Mouse (Mus musculus) midbrain, embryonic 16.5 days (tissue): Measurements from ENCODE around the gene Gm7694. TPM values are rescaled to one million over a fixed set of nuclear protein-coding genes. Genes with fewer than 3 reads are reported as not detected.

ENCODE experiments used
- ATAC-seq: fragments of 200-750 bp; cut with Nextera tagmentation; 2 replicates; pipeline ENCODE4 v1.8.0; 2017; ENCODE audit warnings: moderate TSS enrichment
- H3K27ac ChIP-seq: fragments of 300-500 bp; sonication (generic); 2 replicates; pipeline ENCODE4 v1.5.1; 2014; ENCODE audit warnings: mild to moderate bottlenecking, low read length, mixed read lengths
- H3K27me3 ChIP-seq: fragments of 300-500 bp; sonication (generic); 2 replicates; pipeline ENCODE4 v1.6.1; 2014; ENCODE audit warnings: low read depth, low read length, mixed read lengths; ENCODE audit not compliant: control insufficient read depth, insufficient read depth
- H3K36me3 ChIP-seq: fragments of 300-500 bp; sonication (generic); 2 replicates; pipeline ENCODE4 v1.6.1; 2014; ENCODE audit warnings: mild to moderate bottlenecking, low read length, moderate library complexity, mixed read lengths; ENCODE audit not compliant: control insufficient read depth, insufficient read depth
- H3K4me1 ChIP-seq: fragments of 300-500 bp; sonication (generic); 2 replicates; pipeline ENCODE4 v1.6.1; 2014; ENCODE audit warnings: mild to moderate bottlenecking, low read length, mixed read lengths; ENCODE audit not compliant: control insufficient read depth, insufficient read depth
- H3K4me2 ChIP-seq: fragments of 300-500 bp; sonication (generic); 2 replicates; pipeline ENCODE4 v1.6.1; 2014; ENCODE audit warnings: mild to moderate bottlenecking, low read length, mixed read lengths
- H3K4me3 ChIP-seq: fragments of 300-500 bp; sonication (generic); 2 replicates; pipeline ENCODE4 v1.5.1; 2014; ENCODE audit warnings: low read depth, mild to moderate bottlenecking, low read length, moderate library complexity, mixed read lengths
- H3K9ac ChIP-seq: fragments of 300-500 bp; sonication (generic); 2 replicates; pipeline ENCODE4 v1.6.1; 2014; ENCODE audit warnings: low read depth, low read length, mixed read lengths
- H3K9me3 ChIP-seq: fragments of 300-500 bp; sonication (generic); replicated peaks from 2 replicates; pipeline ENCODE4 v1.6.1; 2014; ENCODE audit warnings: mild to moderate bottlenecking, low read length, mixed read lengths; ENCODE audit not compliant: control insufficient read depth, poor library complexity, severe bottlenecking
- WGBS: fragments of 180-500 bp; shearing (Covaris S2); extraction: QIAGEN DNeasy Blood & Tissue Kit; methylation state at CpG from one replicate; pipeline ENCODE4 v1.1.7; 2014; 5-methylcytosine and 5-hydroxymethylcytosine counted together
- polyA plus RNA-seq: library from polyadenylated mRNA; unstranded; fragments of >200 nt; fragmentation: Nextera tagmentation; extraction: Ambion mirVana; gene quantifications from 2 replicates; pipeline ENCODE4 v1.2.1, GENCODE M21; 2015

The Gm7694 gene
- polyA plus RNA-seq, 1 experiment from 2014 or later: 1.5 TPM

GRCm38 (mm10) chr1:170301686-170302085 is 4.4 kb downstream of the Gm7694 start:
- Histone ChIP-seq H3K27ac (no peak overlapping the region), H3K36me3 (no peaks in the 10 kb centered on the region), H3K9ac (no peak overlapping the region), H3K27me3 (no peaks in the 10 kb centered on the region), H3K9me3 (no peaks in the 10 kb centered on the region), H3K4me3 (no peak overlapping the region), H3K4me1 (no peaks in the 10 kb centered on the region), H3K4me2 (no peak overlapping the region)
- WGBS: 94% methylated on average over 9 of the region's 9 CpGs
- no peak for ATAC-seq

- no peak overlapping the region for H3K27ac ChIP-seq
- H3K4me3 ChIP-seq: no peak overlapping the region
- H3K27me3 ChIP-seq: no peaks in the 10 kb centered on the region
- no peak overlapping the region for H3K9ac ChIP-seq
- H3K4me2 ChIP-seq: no peak overlapping the region
- no peak for ATAC-seq
- no peaks in the 10 kb centered on the region for H3K4me1 ChIP-seq
- H3K36me3 ChIP-seq: no peaks in the 10 kb centered on the region
- H3K9me3 ChIP-seq: no peaks in the 10 kb centered on the region
- 78% methylated on average over 4 of the region's 4 CpGs for WGBS
Observed at GRCm38 (mm10) chr1:170299496-170299895, 6.6 kb downstream of the Gm7694 start.

- Histone ChIP-seq H3K36me3 (no peaks in the 10 kb centered on the region), H3K27ac (no peak overlapping the region), H3K27me3 (no peaks in the 10 kb centered on the region)
Observed at GRCm38 (mm10) chr1:170294786-170295570, 11.2 kb downstream of the Gm7694 start.

GRCm38 (mm10) chr1:170293257-170293656 is 12.9 kb downstream of the Gm7694 start:
- peak; percentile 78 for ATAC-seq

More at GRCm38 (mm10) chr1:170294786-170295570, 11.2 kb downstream of the Gm7694 start:
- H3K4me3 ChIP-seq: no peak overlapping the region
- no peak for ATAC-seq
- H3K4me2 ChIP-seq: no peak overlapping the region
- 58% methylated on average over 15 of the region's 15 CpGs for WGBS
- no peaks in the 10 kb centered on the region for H3K4me1 ChIP-seq
- H3K9me3 ChIP-seq: no peaks in the 10 kb centered on the region; the same call in 1 of the 2 replicates
- H3K9ac ChIP-seq: no peak overlapping the region

GRCm38 (mm10) chr1:170292239-170292951 is 13.7 kb downstream of the Gm7694 start:
- Histone ChIP-seq H3K9me3 (no peaks in the 10 kb centered on the region; the same call in 1 of the 2 replicates), H3K27me3 (no peaks in the 10 kb centered on the region), H3K4me1 (no peaks in the 10 kb centered on the region), H3K4me3 (no peak overlapping the region), H3K9ac (no peak overlapping the region), H3K4me2 (peak overlapping the region; percentile 27), H3K36me3 (no peaks in the 10 kb centered on the region), H3K27ac (no peak overlapping the region)
- ATAC-seq: peak; percentile 83
- 27% methylated on average over 9 of the region's 9 CpGs for WGBS

More at GRCm38 (mm10) chr1:170293257-170293656, 12.9 kb downstream of the Gm7694 start:
- 60% methylated on average over 5 of the region's 5 CpGs for WGBS
- Histone ChIP-seq H3K9me3 (no peaks in the 10 kb centered on the region; the same call in 1 of the 2 replicates), H3K9ac (no peak overlapping the region), H3K4me1 (no peaks in the 10 kb centered on the region), H3K36me3 (no peaks in the 10 kb centered on the region), H3K27ac (no peak overlapping the region), H3K4me2 (no peak overlapping the region), H3K27me3 (no peaks in the 10 kb centered on the region), H3K4me3 (no peak overlapping the region)

- H3K9me3 ChIP-seq: no peaks in the 10 kb centered on the region
- H3K27me3 ChIP-seq: no peaks in the 10 kb centered on the region
- H3K27ac ChIP-seq: no peak overlapping the region
- no peak overlapping the region for H3K4me2 ChIP-seq
- no peak for ATAC-seq
- 90% methylated on average over 4 of the region's 4 CpGs for WGBS
- H3K9ac ChIP-seq: no peak overlapping the region
- no peaks in the 10 kb centered on the region for H3K36me3 ChIP-seq
- no peaks in the 10 kb centered on the region for H3K4me1 ChIP-seq
- H3K4me3 ChIP-seq: no peak overlapping the region
Observed at GRCm38 (mm10) chr1:170282415-170283129, 23.6 kb downstream of the Gm7694 start.

GRCm38 (mm10) chr1:170277016-170277415 is 29.1 kb downstream of the Gm7694 start, which contains the start of gene Sh2d1b1:
Sh2d1b1 (plus strand) TSS chr1:170277320.
- Histone ChIP-seq H3K9me3 (no peaks in the 10 kb centered on the region), H3K4me1 (no peaks in the 10 kb centered on the region), H3K4me2 (no peak within 1 kb of the TSS), H3K9ac (no peak within 1 kb of the TSS), H3K27ac (no peak within 1 kb of the TSS), H3K27me3 (peaks cover 2% of the 10 kb centered on the region; the same call in 1 of the 2 replicates), H3K4me3 (no peak within 1 kb of the TSS), H3K36me3 (no peaks in the 10 kb centered on the region)
- WGBS: 91% methylated on average over 2 of the region's 3 CpGs
- no peak for ATAC-seq

- no peak overlapping the region for H3K9ac ChIP-seq
- ATAC-seq: no peak
- H3K4me3 ChIP-seq: no peak overlapping the region
- H3K27ac ChIP-seq: no peak overlapping the region
- H3K27me3 ChIP-seq: peaks cover 2% of the 10 kb centered on the region; the same call in 1 of the 2 replicates
- H3K9me3 ChIP-seq: no peaks in the 10 kb centered on the region
- no peak overlapping the region for H3K4me2 ChIP-seq
- H3K36me3 ChIP-seq: no peaks in the 10 kb centered on the region
- H3K4me1 ChIP-seq: no peaks in the 10 kb centered on the region
Observed at GRCm38 (mm10) chr1:170273252-170273651, 32.9 kb downstream of the Gm7694 start.
